Mouse (Mus musculus): ENCODE measurements around the gene Stat3. TPM values are rescaled to one million over a fixed set of nuclear protein-coding genes. Genes with fewer than 3 reads are reported as not detected.

The Stat3 gene
- total and polyA plus RNA-seq, 2 experiments from 2014 or later = 40.8 to 47.1 TPM

GRCm38 (mm10) chr11:100861836-100862235 is 77.5 kb downstream of the Stat3 start:
- Histone ChIP-seq H3K27me3 (ENCODE audit: insufficient read depth, low read length) (peaks cover 8% of the 10 kb centered on the region; the same call in 1 of the 2 replicates), H3K9ac (replicated peaks; ENCODE audit: low read length, poor library complexity, severe bottlenecking) (no peak overlapping the region), H3K9me3 (ENCODE audit: low read length) (no peaks in the 10 kb centered on the region), H3K27ac (ENCODE audit: low read depth, low read length) (no peak overlapping the region), H3K4me3 (ENCODE audit: low read depth, low read length) (no peak overlapping the region), H3K4me1 (ENCODE audit: insufficient read depth, low read length) (no peaks in the 10 kb centered on the region), H3K36me3 (ENCODE audit: insufficient read depth, low read length) (no peaks in the 10 kb centered on the region; the same call in 1 of the 2 replicates), H3K4me2 (ENCODE audit: low read depth, low read length, poor library complexity, severe bottlenecking) (no peak overlapping the region)
- 52% methylated on average over 3 of the region's 3 CpGs for WGBS
- no peak for ATAC-seq (ENCODE audit: low FRiP score)
- no peak for DNase-seq (ENCODE audit: low spot score)
- no peak for TF ChIP-seq CTCF (IDR thresholded peaks at IDR 0.05)

- ATAC-seq (ENCODE audit: low FRiP score) (no peak), DNase-seq (ENCODE audit: low spot score) (no peak)
- H3K27me3 ChIP-seq (ENCODE audit: insufficient read depth, low read length) = peaks cover 8% of the 10 kb centered on the region; the same call in 1 of the 2 replicates
- no peak for TF ChIP-seq CTCF (IDR thresholded peaks at IDR 0.05)
- no peak overlapping the region for H3K27ac ChIP-seq (ENCODE audit: low read depth, low read length)
- H3K4me2 ChIP-seq (ENCODE audit: low read depth, low read length, poor library complexity, severe bottlenecking) = no peak overlapping the region
- 88% methylated on average over 7 of the region's 7 CpGs for WGBS
- H3K9ac ChIP-seq (replicated peaks; ENCODE audit: low read length, poor library complexity, severe bottlenecking) = no peak overlapping the region
- H3K4me1 ChIP-seq (ENCODE audit: insufficient read depth, low read length) = no peaks in the 10 kb centered on the region
- H3K9me3 ChIP-seq (ENCODE audit: low read length) = no peaks in the 10 kb centered on the region
- no peaks in the 10 kb centered on the region; the same call in 1 of the 2 replicates for H3K36me3 ChIP-seq (ENCODE audit: insufficient read depth, low read length)
- H3K4me3 ChIP-seq (ENCODE audit: low read depth, low read length) = no peak overlapping the region
Observed at GRCm38 (mm10) chr11:100861335-100861734, 78.0 kb downstream of the Stat3 start.

- Histone ChIP-seq H3K27ac (ENCODE audit: low read depth, low read length) (no peak overlapping the region), H3K4me1 (ENCODE audit: insufficient read depth, low read length) (no peaks in the 10 kb centered on the region), H3K4me2 (ENCODE audit: low read depth, low read length, poor library complexity, severe bottlenecking) (peak overlapping the region; percentile 53), H3K9me3 (ENCODE audit: low read length) (no peaks in the 10 kb centered on the region), H3K4me3 (ENCODE audit: low read depth, low read length) (peak overlapping the region; percentile 41), H3K36me3 (ENCODE audit: insufficient read depth, low read length) (no peaks in the 10 kb centered on the region; the same call in 1 of the 2 replicates), H3K27me3 (ENCODE audit: insufficient read depth, low read length) (peaks cover 8% of the 10 kb centered on the region; the same call in 1 of the 2 replicates), H3K9ac (replicated peaks; ENCODE audit: low read length, poor library complexity, severe bottlenecking) (peak overlapping the region; percentile 37; the same call in 1 of the 2 replicates)
- WGBS = 2% methylated on average over 51 of the region's 55 CpGs
- ATAC-seq (ENCODE audit: low FRiP score) = peak; percentile 88
- TF ChIP-seq CTCF (IDR thresholded peaks at IDR 0.05) = peak; percentile 14; the same call in 1 of the 2 replicates
- peak; percentile 54 for DNase-seq (ENCODE audit: low spot score)
Observed at GRCm38 (mm10) chr11:100860198-100861048, 78.9 kb downstream of the Stat3 start.

- H3K27ac ChIP-seq (ENCODE audit: low read depth, low read length) = no peak overlapping the region
- H3K4me3 ChIP-seq (ENCODE audit: low read depth, low read length) = peak overlapping the region; percentile 41
- ATAC-seq (ENCODE audit: low FRiP score) (no peak), DNase-seq (ENCODE audit: low spot score) (no peak)
- 66% methylated on average over 6 of the region's 6 CpGs for WGBS
- H3K36me3 ChIP-seq (ENCODE audit: insufficient read depth, low read length) = no peaks in the 10 kb centered on the region
- H3K9me3 ChIP-seq (ENCODE audit: low read length) = no peaks in the 10 kb centered on the region
- no peak overlapping the region for H3K9ac ChIP-seq (replicated peaks; ENCODE audit: low read length, poor library complexity, severe bottlenecking)
- no peak for TF ChIP-seq CTCF (IDR thresholded peaks at IDR 0.05)
- peaks cover 8% of the 10 kb centered on the region; the same call in 1 of the 2 replicates for H3K27me3 ChIP-seq (ENCODE audit: insufficient read depth, low read length)
- no peaks in the 10 kb centered on the region for H3K4me1 ChIP-seq (ENCODE audit: insufficient read depth, low read length)
- peak overlapping the region; percentile 53 for H3K4me2 ChIP-seq (ENCODE audit: low read depth, low read length, poor library complexity, severe bottlenecking)
Observed at GRCm38 (mm10) chr11:100859579-100860075, 79.7 kb downstream of the Stat3 start.

GRCm38 (mm10) chr11:100858935-100859578 is 80.3 kb downstream of the Stat3 start, which contains the start of gene Stat5a:
Gene Stat5a (plus strand): TSS chr11:100859351.
- peak within 1 kb of the TSS; percentile 53 for H3K4me2 ChIP-seq (ENCODE audit: low read depth, low read length, poor library complexity, severe bottlenecking)
- TF ChIP-seq CTCF (IDR thresholded peaks at IDR 0.05) = no peak
- H3K27me3 ChIP-seq (ENCODE audit: insufficient read depth, low read length) = peaks cover 8% of the 10 kb centered on the region; the same call in 1 of the 2 replicates
- peak within 1 kb of the TSS; percentile 41 for H3K4me3 ChIP-seq (ENCODE audit: low read depth, low read length)
- no peaks in the 10 kb centered on the region for H3K4me1 ChIP-seq (ENCODE audit: insufficient read depth, low read length)
- peak within 1 kb of the TSS; percentile 37; the same call in 1 of the 2 replicates for H3K9ac ChIP-seq (replicated peaks; ENCODE audit: low read length, poor library complexity, severe bottlenecking)
- no peak within 1 kb of the TSS for H3K27ac ChIP-seq (ENCODE audit: low read depth, low read length)
- 55% methylated on average over 9 of the region's 9 CpGs for WGBS
- DNase-seq (ENCODE audit: low spot score) = peak; percentile 78
- H3K36me3 ChIP-seq (ENCODE audit: insufficient read depth, low read length) = no peaks in the 10 kb centered on the region
- no peak for ATAC-seq (ENCODE audit: low FRiP score)
- H3K9me3 ChIP-seq (ENCODE audit: low read length) = no peaks in the 10 kb centered on the region

Measured in midbrain, postnatal 0 days (tissue).